15 mouse cellular contexts compared by ENCODE assay signal in genomic region chr10:71064576-71064975, GRCm38 (mm10).
"Had no signal": no experiment of that assay in that cellular context is flagged by ENCODE, and none has a peak within 500 bp of the region (broad histone marks: within the 10 kb centered on the region; RNA-seq: fewer than 3 reads in every experiment).

No protein-coding gene starts in this region.

- H3K4me2 ChIP-seq: neural tube, embryonic 15.5 days; stomach, embryonic 15.5 days had no signal

- H3K4me3 ChIP-seq: neural tube, embryonic 15.5 days; stomach, embryonic 15.5 days had no signal

- H3K9ac ChIP-seq: neural tube, embryonic 15.5 days; stomach, embryonic 15.5 days had no signal

- H3K4me1 ChIP-seq: neural tube, embryonic 15.5 days; stomach, embryonic 15.5 days had no signal

- H3K36me3 ChIP-seq: neural tube, embryonic 15.5 days; stomach, embryonic 15.5 days had no signal

- H3K27ac ChIP-seq: neural tube, embryonic 15.5 days; stomach, embryonic 15.5 days; stomach, postnatal 0 days had no signal

- DNase-seq: retina, postnatal 1 day; right cerebral cortex, adult 18-20 months; right cerebral cortex, postnatal 14 days; right cerebral cortex, postnatal 25 days; right cerebral cortex, postnatal 4 days; spleen, adult 18-20 months; thymus, adult 18-20 months; thymus, adult 2 months; thymus, postnatal 14 days; thymus, postnatal 25 days; thymus, postnatal 36 days; thymus, postnatal 4 days had no signal

- H3K9me3 ChIP-seq: neural tube, embryonic 15.5 days; stomach, embryonic 15.5 days had no signal

- H3K27me3 ChIP-seq: neural tube, embryonic 15.5 days; stomach, embryonic 15.5 days had no signal
